Mouse (Mus musculus) olfactory bulb, adult 2 months (tissue): ENCODE measurements around the gene Slc5a3. TPM values are rescaled to one million over a fixed set of nuclear protein-coding genes. Genes with fewer than 3 reads are reported as not detected.
"Not testable (repeated sequence)": the region's sequence is repeated elsewhere in the genome, so short reads cannot be mapped to it uniquely, and the experiment has no call there.

ENCODE experiments used
- H3K27ac ChIP-seq: fragments of 200-500 bp; 2 replicates; pipeline ENCODE4 v1.5.1; 2012; ENCODE audit warnings: low read depth, low read length; ENCODE audit not compliant: insufficient read depth
- H3K4me1 ChIP-seq: fragments of 200-500 bp; 2 replicates; pipeline ENCODE4 v1.6.1; 2012; ENCODE audit warnings: low read length; ENCODE audit not compliant: control insufficient read depth, insufficient read depth
- H3K4me3 ChIP-seq: fragments of 200-500 bp; 2 replicates; pipeline ENCODE4 v1.5.1; 2012; ENCODE audit warnings: mild to moderate bottlenecking, low read depth, low read length, moderate library complexity; ENCODE audit not compliant: insufficient read depth
- CTCF ChIP-seq: fragments of 200-500 bp; IDR thresholded peaks from 2 replicates; pipeline ENCODE4 v1.5.1; 2012; ENCODE audit warnings: low read depth, mild to moderate bottlenecking, low read length, moderate library complexity; ENCODE audit not compliant: insufficient read depth
- POLR2A ChIP-seq: fragments of 200-500 bp; IDR thresholded peaks from 2 replicates; pipeline ENCODE4 v1.6.1; 2012; ENCODE audit warnings: mild to moderate bottlenecking, low read depth, low read length, moderate library complexity; ENCODE audit not compliant: insufficient read depth
- WGBS: fragments of 180-500 bp; shearing (Covaris S2); methylation state at CpG from one replicate; pipeline ENCODE4 v1.1.7; 2018; 5-methylcytosine and 5-hydroxymethylcytosine counted together
- polyA plus RNA-seq: library from polyadenylated mRNA; stranded (reverse); fragments of >200 nt; gene quantifications from 2 replicates; pipeline ENCODE4 v1.2.4, GENCODE M21; 2012; ENCODE audit warnings: low replicate concordance; ENCODE audit not compliant: missing spikeins, insufficient read depth, insufficient read length

The Slc5a3 gene
- polyA plus RNA-seq, 1 experiment = not detected

DNA sequence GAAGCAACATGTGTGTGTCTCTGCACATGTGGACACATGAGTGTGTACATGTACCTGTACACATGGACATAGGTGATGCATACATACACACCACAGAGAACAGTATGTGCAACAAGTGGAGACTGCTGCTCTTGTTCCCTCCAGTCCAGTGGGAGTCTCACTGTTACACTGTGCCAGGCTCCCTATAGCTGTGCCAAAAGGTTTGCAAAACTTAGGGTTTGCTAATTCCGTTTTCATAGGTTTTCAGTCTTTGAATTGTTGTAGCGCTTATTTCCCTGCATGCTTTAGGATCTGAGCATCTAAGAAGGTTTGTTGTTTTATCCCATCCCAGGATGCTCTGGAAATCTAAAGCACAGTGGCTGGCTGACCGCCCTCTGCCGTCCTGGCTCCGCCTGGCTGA, 33.8 kb downstream of the Slc5a3 start:
- Histone ChIP-seq H3K4me1 (no peaks in the 10 kb centered on the region), H3K4me3 (no peak overlapping the region), H3K27ac (no peak overlapping the region)
- TF ChIP-seq POLR2A (no peak), CTCF (no peak)
- 70% methylated on average over 5 of the region's 5 CpGs for WGBS

DNA sequence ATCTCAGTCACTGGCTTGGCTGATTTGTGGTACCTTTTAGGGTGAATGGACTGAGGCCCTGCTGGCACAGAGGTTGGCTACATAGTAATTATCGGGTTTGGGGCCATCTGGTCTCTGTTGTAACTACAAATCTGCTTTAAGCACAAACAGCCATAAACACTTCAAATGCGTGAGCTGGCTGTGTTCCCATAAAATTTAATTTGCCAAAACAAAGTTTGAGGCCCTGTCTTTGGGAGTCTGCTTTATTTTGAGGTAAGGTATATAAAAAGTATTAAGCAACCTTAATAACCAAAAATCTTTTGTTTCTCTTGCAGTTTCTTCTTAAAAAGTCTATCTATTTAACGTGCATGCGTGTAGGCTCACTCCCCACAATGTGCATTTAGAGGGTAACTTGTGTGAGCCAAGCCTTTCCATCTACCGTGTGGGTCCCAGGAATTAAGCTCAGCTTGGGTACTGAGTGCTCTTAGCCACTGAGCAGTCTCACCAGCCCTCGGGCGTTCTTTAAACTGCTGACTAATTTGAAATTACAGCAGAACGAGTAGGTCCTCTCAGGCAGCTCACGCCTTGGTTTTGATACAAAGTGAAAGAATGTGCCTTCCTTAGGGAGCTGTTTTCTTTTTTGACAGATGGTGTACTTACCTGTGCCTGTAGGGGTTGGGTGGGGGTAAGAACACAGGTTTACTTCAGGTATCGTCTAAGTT, 40.4 kb downstream of the Slc5a3 start:
- Histone ChIP-seq H3K4me1 (peaks cover 15% of the 10 kb centered on the region), H3K27ac (no peak overlapping the region), H3K4me3 (no peak overlapping the region)
- 79% methylated on average over 10 of the region's 10 CpGs for WGBS
- TF ChIP-seq POLR2A (no peak), CTCF (no peak)

GRCm38 (mm10) chr16:92099598-92099997, 41.5 kb downstream of the Slc5a3 start:
- 87% methylated on average over 16 of the region's 16 CpGs for WGBS
- TF ChIP-seq CTCF = no peak
- no peak for TF ChIP-seq POLR2A
- Histone ChIP-seq H3K4me1 (peaks cover 20% of the 10 kb centered on the region), H3K27ac (no peak overlapping the region), H3K4me3 (no peak overlapping the region)

DNA sequence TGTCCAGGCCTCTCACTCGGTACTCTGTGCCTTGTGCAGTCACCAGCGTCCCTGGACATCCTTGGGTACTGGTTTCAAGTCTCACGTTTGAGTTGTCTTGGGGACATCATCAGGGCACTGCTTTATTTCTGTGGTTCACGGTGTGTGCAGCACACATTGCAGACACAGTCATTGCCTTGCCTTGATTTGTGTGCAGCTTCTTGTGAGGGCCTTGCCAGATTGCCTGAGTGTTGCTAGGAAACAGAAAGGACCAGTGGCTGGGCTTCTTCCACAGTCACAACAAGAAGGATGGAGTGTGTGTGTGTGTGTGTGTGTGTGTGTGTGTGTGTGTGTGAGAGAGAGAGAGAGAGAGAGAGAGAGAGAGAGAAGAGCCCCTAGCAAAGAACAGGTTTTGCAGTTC, 42.0 kb downstream of the Slc5a3 start:
- Histone ChIP-seq H3K4me3 (no peak overlapping the region), H3K4me1 (peaks cover 24% of the 10 kb centered on the region), H3K27ac (no peak overlapping the region)
- 50% methylated on average over 4 of the region's 4 CpGs for WGBS
- no peak for TF ChIP-seq POLR2A
- TF ChIP-seq CTCF = no peak

GRCm38 (mm10) chr16:92102115-92102514, 44.0 kb downstream of the Slc5a3 start:
- 75% methylated on average over 5 of the region's 5 CpGs for WGBS
- peaks cover 31% of the 10 kb centered on the region for H3K4me1 ChIP-seq
- no peak overlapping the region for H3K27ac ChIP-seq
- no peak overlapping the region for H3K4me3 ChIP-seq
- TF ChIP-seq CTCF (no peak), POLR2A (no peak)

- 97% methylated on average over 7 of the region's 7 CpGs for WGBS
- H3K4me3 ChIP-seq, H3K27ac ChIP-seq: not testable (repeated sequence)
- peaks cover 31% of the 10 kb centered on the region for H3K4me1 ChIP-seq
Observed at GRCm38 (mm10) chr16:92102931-92103330, 44.8 kb downstream of the Slc5a3 start.

DNA sequence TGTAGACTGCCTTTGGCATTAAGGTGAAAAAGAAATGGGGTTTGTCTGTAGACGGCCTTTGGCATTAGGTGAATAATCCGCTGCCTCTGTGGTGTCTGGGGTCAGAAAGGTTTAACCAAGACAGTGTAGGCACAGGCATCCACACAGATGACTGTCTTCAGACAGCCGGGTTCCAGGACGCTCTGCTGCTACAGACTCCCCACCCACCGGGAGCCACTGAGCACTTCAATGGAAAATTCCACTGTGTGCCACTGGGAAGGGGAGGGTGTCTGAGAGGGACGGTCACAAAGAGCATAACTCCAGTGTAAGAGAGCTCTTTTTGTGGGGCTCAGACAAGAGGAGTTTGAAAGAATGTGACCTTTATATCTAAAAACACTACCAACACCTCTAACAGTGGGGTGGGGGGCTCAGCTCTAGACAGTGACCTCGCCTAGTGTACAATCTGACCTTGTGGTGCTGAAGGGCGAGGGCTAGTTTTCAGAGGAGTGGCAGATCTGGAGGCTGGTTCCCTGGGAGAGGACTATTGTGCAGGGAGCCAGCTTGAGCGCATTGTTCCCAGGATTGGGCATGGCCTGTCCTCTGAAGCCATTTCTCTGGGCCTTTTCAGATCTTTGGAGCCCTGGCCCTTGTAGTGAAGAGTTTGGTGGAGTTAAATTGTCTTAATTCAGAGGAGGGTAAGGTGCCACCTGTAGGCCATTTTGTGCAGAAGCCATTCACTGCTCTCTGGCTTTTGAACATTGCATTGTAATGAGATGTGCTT, 45.6 kb downstream of the Slc5a3 start:
- Histone ChIP-seq H3K4me1 (peaks cover 31% of the 10 kb centered on the region), H3K27ac (peak overlapping the region; percentile 25; the same call in 1 of the 2 replicates), H3K4me3 (no peak overlapping the region)
- TF ChIP-seq CTCF (no peak), POLR2A (no peak)
- 57% methylated on average over 9 of the region's 9 CpGs for WGBS

GRCm38 (mm10) chr16:92104332-92104590, 46.1 kb downstream of the Slc5a3 start:
- no peak for TF ChIP-seq POLR2A
- TF ChIP-seq CTCF = no peak
- peaks cover 31% of the 10 kb centered on the region for H3K4me1 ChIP-seq
- H3K27ac ChIP-seq = peak overlapping the region; percentile 25; the same call in 1 of the 2 replicates
- 83% methylated on average over 2 of the region's 2 CpGs for WGBS
- H3K4me3 ChIP-seq = no peak overlapping the region

DNA sequence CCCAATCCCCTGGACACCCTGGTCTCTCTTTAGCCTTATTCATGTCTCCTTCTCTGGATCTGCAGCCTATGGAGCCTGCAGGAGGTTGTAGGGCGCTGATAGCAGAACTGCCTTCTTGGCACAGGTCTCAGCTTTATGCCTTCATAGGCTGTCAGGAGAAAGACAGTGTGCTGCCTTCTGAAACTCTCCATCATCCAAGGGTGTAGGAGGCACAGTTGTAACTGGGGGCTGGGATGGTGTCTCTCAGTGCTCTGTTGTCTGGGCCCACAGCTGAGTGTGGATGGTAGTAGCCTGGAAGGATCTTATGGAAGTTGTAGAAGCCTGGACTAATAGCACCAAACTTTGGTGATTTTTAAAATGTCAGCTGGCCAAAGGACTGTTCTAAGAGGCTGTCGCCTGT, 46.8 kb downstream of the Slc5a3 start:
- TF ChIP-seq POLR2A (no peak), CTCF (no peak)
- H3K27ac ChIP-seq = no peak overlapping the region
- peaks cover 26% of the 10 kb centered on the region for H3K4me1 ChIP-seq
- no peak overlapping the region for H3K4me3 ChIP-seq
- WGBS = 91% methylated on average over 2 of the region's 2 CpGs

GRCm38 (mm10) chr16:92105631-92106030, 47.5 kb downstream of the Slc5a3 start:
- H3K4me3 ChIP-seq = no peak overlapping the region
- H3K4me1 ChIP-seq = peaks cover 23% of the 10 kb centered on the region
- 86% methylated on average over 3 of the region's 3 CpGs for WGBS
- TF ChIP-seq CTCF (no peak), POLR2A (no peak)
- no peak overlapping the region for H3K27ac ChIP-seq
